Mouse (Mus musculus) embryo, embryonic 11 days (tissue): Measurements from ENCODE around the gene Tomm7.
"Not testable (repeated sequence)": the region's sequence is repeated elsewhere in the genome, so short reads cannot be mapped to it uniquely, and the experiment has no call there.

Experiments used
- DNase-seq: peaks from one replicate; pipeline ENCODE4 v3.0.0-alpha.2; 2015

The Tomm7 gene

DNA sequence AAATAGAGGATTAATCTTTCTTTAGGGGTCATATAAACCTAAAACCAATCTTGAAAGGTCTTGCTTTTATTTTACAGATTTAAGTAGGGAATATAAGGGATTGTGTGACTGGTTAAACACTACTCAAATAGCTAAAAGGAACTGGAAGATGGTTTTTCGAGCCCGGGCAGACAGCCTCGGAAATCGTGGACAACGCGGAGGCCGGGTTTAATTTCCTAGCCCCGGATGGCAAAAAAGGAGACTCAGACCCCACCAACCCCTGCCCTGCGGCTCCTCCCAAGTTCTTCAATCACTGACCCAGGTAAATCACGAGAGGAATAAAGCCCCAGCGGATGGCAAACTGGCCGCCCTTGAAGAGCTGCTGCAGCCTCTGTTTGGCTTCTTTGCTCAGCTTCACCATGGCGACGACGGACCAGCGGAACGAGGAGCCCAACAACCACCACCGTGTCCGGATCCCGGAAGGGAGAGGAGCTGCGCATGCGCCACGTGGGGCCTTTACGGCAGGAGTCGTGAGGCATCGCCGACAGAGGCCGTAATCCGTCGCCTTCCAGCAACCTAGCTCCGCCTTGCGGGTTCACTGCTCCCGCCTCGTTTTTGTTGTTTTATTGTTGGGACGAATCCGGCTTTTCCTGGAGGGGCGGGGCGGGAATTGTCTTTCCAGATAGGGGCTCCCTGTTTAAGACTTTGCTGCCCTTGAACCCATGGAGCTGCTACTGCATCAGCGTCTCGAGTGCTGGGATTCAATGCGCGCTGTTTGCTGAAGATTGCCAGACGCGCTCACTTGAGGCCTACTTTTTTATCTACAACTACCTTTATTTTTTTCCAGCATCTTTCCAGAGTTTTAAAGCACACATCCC, at the start of gene Tomm7:
Tomm7 (minus strand) TSS at position 488 of the 857 bp plus-strand sequence.
- DNase-seq, result peak; percentile 98

- DNase-seq, result no peak
Observed at GRCm38 (mm10) chr5:23893156-23893863, 49.3 kb upstream of the Tomm7 start.

GRCm38 (mm10) chr5:23890734-23891133, 46.8 kb upstream of the Tomm7 start:
- DNase-seq, result peak; percentile 61

DNA sequence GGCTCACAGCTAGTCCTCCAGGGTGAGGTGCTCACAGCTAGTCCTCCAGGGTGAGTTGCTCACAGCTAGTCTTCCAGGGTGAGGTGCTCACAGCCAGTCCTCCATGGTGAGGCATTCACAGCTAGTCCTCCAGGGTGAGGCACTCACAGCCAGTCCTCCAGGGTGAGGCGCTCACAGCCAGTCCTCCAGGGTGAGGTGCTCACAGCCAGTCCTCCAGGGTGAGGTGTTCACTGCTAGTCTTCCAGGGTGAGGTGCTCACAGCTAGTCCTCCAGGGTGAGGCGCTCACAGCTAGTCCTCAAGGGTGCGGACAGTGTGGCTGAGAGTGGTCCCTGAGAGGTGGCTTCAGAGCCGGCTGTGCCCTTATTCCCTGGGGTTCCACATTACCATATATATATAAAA, 45.5 kb upstream of the Tomm7 start:
- DNase-seq, result no peak

DNA sequence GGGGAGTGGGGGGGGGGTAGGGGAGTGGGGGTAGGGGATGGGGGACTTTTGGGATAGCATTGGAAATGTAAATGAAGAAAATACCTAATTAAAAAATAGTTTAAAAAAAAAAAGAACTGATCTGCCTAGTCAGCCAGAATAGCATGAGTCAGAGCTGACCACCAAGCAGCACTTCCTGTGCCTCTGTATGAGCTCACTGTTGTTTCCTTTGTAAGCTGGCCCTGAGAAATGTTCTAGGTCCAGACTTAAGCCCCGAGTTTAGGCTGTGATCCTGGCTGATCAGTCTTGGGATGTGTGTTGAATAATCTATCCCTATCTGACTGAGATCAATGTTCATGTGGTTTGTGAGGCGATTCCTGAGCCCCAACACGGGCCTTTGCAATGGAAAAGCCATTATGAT, 43.1 kb upstream of the Tomm7 start:
- no peak for DNase-seq

GRCm38 (mm10) chr5:23874457-23874856, 30.5 kb upstream of the Tomm7 start:
- DNase-seq, result no peak

DNA sequence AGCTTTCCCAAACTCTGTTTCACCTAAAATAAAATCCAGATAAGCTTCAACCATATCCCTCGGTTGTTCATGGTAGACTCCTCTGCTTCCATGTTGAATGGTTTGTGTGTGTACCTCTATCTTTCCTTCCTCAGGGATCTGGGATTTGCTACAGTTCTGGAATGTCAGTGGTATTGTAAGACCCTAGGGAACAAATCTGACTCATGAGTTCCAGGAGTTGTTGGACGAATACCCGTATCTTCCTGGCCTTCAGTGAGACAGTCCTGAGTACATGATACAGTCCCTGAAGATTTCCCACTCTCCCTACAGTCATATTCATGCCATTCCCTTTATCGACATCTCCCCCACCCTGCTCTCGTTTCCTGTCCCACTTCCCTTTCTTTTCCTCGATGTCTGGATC, 28.6 kb upstream of the Tomm7 start:
- DNase-seq, result no peak

GRCm38 (mm10) chr5:23871323-23871722, 27.4 kb upstream of the Tomm7 start:
- not testable (repeated sequence) for DNase-seq

- no peak for DNase-seq
Observed at GRCm38 (mm10) chr5:23865941-23866340, 22.0 kb upstream of the Tomm7 start.

- no peak for DNase-seq
Observed at GRCm38 (mm10) chr5:23864054-23864965, 20.3 kb upstream of the Tomm7 start.

GRCm38 (mm10) chr5:23863166-23864053, 19.4 kb upstream of the Tomm7 start:
- no peak for DNase-seq

- no peak for DNase-seq
Observed at GRCm38 (mm10) chr5:23862291-23862690, 18.3 kb upstream of the Tomm7 start.

DNA sequence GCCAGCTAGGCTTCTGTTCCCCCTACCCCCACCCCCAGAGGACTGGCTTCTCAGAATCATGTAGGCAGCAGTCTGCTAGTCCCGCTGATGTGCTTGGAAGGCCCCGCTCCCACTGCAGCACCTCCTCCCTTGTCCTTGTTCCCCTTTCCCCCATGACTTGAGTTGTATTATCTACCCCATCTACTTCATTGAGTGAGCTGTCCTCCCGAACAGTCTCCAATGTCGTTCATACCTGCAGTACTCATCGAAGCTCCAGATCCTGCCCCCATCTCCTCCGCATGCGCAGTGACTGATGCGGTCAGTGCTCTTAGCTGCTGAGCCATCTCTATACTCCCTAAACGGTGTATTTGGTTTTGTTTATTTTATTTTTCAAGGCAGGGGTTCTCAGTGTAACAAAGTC, 17.8 kb upstream of the Tomm7 start:
- no peak for DNase-seq

- no peak for DNase-seq
Observed at GRCm38 (mm10) chr5:23859896-23860295, 15.9 kb upstream of the Tomm7 start.

GRCm38 (mm10) chr5:23859087-23859718, 15.2 kb upstream of the Tomm7 start:
- no peak for DNase-seq

DNA sequence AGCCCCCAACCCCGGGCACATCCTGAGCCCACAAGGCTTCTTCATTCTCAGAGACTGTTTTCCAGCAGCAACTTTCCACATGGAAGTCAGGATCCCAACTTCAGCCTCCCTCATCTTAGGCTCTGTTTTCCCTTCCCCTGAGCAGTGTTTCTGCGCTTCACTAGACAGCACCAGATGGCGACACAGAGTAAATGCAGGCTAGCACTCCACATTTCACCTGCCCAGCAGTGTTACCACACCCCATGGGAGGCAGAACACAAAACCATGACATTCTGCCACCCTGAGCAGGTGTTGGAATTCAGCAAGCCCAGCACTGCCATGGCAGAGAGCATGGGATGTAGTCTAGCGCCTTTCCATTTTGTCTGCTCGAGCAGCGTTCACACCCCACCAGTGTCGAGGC, 14.7 kb upstream of the Tomm7 start:
- peak; percentile 17 for DNase-seq

GRCm38 (mm10) chr5:23858001-23858400, 14.0 kb upstream of the Tomm7 start:
- no peak for DNase-seq

DNA sequence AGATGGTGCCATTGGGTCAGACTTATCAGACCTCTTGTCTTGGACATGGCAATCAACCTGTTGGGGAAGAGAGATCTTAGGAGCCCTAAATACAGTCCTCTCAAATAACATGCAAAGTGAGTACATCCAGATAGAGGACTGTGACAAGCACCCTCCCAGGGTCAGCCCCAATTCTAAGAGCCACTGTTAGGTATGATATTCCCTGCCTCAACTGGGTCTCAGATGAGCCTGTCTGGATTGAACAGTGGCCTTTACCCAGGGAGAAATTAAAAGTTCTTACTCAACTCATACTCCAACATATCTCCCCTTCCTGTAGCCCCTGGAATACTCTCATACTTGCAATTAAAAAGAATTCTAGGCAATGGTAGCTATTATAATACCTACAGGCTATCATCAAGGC, 13.2 kb upstream of the Tomm7 start:
- no peak for DNase-seq

DNA sequence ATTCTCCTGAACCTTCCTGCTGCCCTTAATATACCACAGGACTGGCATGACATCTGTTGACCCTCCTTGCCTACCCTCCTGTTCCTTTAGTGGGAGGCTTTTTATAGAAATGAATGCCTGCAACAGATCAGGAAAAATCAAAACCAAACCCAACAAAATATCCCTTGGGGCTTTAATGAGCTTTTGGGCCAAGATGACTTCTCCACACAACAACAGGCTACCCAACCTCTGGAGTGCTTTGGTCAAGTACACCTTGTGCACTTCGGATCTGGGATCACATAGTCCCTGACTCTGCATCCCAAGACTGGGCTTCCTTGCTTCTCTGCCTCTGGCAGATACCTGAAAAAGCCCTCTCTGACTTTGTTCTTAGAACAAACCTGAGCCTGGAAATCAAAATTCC, 12.2 kb upstream of the Tomm7 start:
- no peak for DNase-seq

GRCm38 (mm10) chr5:23855484-23855883, 11.5 kb upstream of the Tomm7 start:
- no peak for DNase-seq

DNA sequence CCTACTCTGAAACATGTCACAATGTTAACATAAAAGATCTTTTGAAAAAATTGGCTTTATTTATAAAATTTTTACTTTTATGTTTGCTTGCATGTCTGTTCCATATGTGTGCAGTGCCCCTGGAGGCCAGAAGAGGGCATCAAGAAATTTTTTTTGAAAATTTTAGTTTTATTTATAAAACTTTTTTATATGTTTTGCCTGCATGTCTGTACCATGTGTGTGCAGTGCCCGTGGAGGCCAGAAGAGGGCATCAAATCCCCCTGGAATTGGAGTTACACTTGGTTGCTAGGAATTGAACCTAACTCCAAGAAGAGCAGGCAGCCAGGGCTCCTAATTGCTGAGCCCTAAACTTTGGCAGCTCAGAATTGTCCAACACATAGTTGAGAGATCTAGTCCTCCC, 9.0 kb upstream of the Tomm7 start:
- not testable (repeated sequence) for DNase-seq

GRCm38 (mm10) chr5:23851160-23851555, 7.2 kb upstream of the Tomm7 start:
- not testable (repeated sequence) for DNase-seq
